Mouse (Mus musculus) liver, adult (tissue): ENCODE data around the gene Pou2f3.

ENCODE experiments used
- GATA4 ChIP-seq: IDR thresholded peaks from 2 replicates; pipeline ENCODE4 v1.6.1; 2014; ENCODE audit warnings: mild to moderate bottlenecking, low read length; ENCODE audit not compliant: insufficient replicate concordance

The Pou2f3 gene

GRCm38 (mm10) chr9:43210190-43210682, at the start of gene Pou2f3:
Gene Pou2f3, minus strand, starts transcription at chr9:43210369.
- no peak for TF ChIP-seq GATA4

GRCm38 (mm10) chr9:43253271-43253681, 43.1 kb upstream of the Pou2f3 start:
- TF ChIP-seq GATA4, result no peak

DNA sequence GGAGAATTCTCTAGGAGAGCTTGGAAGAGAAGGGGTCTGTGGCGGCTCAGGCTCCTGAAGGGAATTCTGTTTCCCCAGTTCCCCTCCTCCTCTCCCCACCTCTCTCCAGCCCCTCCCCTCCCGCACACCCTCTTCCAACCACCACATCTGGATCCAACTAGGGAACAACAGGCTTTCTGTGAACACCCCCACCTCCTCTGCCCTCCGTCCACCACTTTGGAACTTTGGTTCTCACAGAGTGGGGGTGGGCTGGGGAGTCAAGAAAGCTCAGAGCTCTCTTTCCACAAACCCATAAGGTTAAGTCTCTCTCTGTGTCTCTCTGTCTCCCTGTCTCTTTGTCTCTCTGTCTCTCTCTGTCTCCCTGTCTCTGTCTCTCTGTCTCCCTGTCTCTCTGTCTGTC, 42.6 kb upstream of the Pou2f3 start:
- no peak for TF ChIP-seq GATA4

DNA sequence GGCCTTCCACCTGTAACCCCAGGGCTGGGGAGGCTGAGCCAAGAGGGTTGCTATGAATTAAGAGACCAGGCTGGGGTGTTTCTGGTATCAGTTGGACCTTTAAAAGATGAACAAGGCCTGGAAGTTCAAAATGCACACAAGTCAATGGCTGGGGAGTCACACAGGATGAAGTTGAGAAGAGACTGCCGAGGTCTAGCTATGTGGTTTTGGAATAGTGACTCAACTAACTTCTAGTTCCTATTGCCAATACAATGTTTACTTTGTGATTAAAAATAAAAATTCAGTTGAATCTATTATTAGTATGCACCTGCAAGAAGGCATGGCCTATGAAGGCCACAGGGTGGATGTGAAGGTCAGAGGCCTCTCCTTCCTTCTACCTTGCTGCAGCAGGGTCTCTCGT, 41.6 kb upstream of the Pou2f3 start:
- TF ChIP-seq GATA4, result no peak

- TF ChIP-seq GATA4, result peak; percentile 61; the same call in 1 of the 2 replicates
Measured at GRCm38 (mm10) chr9:43246738-43247180, 36.6 kb upstream of the Pou2f3 start.

DNA sequence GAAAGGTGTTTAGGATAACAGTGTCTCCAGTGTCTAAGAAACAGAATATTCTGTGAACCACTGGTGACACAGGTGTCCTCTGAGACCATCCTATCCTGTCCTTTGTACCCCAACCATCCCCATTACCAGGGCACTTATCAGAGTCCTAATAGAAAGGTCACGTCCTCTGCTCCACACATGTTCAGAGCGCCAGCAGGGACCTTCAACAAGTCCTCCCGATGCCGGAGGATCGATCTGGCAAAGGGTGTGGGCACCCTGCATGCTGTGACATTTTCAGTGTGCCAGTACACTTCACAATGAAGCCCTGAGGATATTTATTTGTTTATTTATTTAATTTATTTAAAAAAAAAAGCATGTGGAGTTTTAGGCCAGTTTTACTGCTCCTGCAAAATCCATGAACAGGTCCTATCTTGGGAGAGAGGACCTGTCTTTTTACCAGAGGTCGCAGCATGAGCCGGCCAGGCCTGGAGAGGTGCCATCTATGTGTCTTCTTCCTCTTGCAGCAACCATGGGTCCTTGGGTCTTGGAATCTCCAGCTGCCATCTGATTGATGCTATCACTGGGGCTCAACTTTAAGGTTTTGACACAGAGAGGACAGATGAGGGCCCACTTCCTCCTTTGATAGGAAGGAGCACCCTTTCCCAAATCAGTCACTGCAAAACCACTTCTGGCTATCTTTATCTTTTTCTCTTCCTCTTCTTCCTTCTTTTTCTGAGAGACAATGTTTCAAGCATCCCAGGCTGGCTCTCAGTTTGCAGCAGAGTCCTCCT, 35.8 kb upstream of the Pou2f3 start:
- no peak for TF ChIP-seq GATA4

GRCm38 (mm10) chr9:43242432-43242831, 32.3 kb upstream of the Pou2f3 start:
- TF ChIP-seq GATA4, result no peak

DNA sequence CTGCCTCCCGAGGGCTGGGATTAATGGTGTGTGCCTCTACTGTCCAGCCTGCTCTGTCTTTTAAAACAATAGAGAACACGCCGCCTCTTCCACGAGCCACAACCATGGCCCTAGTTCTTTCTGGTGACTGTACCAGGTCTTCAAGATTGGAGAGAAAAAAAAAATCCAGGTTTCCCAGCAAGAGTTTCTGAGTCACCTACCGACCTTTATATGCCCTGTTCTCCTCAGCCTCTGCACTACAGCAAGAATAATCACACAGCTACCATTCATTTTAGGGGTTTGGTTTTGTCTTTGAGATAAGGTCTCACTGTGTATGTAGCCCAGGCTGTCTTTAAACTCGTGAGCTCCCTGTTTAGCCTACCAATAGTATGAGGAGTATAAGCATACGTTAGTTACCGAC, 31.8 kb upstream of the Pou2f3 start:
- TF ChIP-seq GATA4, result no peak

GRCm38 (mm10) chr9:43241291-43241690, 31.1 kb upstream of the Pou2f3 start:
- TF ChIP-seq GATA4, result no peak

DNA sequence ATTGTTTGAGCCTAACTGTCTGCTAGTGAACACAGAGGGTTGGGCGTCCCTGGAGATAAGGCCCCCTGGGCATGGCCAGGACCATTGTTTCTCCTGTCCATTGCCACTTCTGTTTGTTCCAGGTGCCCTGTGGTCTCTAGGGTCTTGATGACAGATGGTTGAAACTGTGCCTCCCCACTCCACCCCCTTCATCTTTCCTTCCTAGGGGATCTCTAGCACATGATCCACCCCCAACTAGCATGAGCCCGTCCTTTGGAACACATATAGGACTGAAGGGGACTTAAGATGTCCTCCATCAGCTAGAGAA, 30.4 kb upstream of the Pou2f3 start:
- no peak for TF ChIP-seq GATA4

- no peak for TF ChIP-seq GATA4
Measured at GRCm38 (mm10) chr9:43239712-43240593, 29.8 kb upstream of the Pou2f3 start, which contains the start of gene Oaf. Gene Oaf, minus strand, starts transcription at chr9:43239911.

DNA sequence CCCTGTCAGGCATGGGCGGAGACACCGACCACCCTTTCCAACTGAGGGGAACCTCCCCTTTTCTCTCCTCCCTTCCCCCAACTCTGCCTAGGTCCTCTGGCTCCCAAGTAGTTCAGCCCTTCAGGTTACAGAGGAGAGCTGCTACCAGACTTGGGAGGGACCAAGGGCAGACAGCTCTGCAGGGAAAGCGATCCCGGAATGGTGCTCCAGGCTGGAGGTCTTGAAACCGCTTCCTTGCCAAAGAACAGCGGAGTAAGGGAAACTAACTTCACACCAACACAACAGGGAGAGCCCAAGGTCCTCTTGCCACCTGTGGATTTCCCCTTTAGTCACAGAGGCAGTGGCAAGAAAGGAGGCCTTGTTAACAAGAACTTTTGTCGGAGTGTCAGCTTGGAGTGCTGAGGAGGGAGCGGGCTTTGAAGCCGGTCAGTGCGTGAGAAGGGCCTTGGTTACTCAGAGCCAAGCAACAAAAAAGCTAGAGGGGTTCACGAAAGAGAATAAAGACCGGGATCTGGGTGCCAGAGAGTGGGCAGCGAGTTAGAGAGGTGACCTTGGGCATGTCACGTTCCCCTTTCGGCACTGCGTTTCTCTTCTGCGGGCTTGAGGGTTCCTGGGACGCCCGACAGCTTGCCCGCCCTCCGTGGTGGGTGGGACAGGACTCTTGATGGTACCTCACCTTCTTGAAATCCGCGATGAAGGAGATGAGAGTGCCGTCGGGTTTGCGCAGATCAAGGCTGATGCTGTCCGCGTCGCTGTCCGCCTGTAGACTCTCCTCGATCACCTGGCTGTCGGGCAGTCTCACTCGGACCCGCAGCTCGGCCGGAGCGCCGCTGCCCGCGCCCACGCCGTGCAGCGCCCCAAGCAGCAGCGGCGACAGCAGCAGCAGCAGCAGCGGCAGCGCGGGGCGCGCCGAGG, 28.7 kb upstream of the Pou2f3 start:
- TF ChIP-seq GATA4, result no peak

GRCm38 (mm10) chr9:43238167-43238566, 28.0 kb upstream of the Pou2f3 start:
- TF ChIP-seq GATA4, result no peak

GRCm38 (mm10) chr9:43237111-43237775, 27.1 kb upstream of the Pou2f3 start:
- no peak for TF ChIP-seq GATA4

- no peak for TF ChIP-seq GATA4
Measured at GRCm38 (mm10) chr9:43236576-43236975, 26.4 kb upstream of the Pou2f3 start.

GRCm38 (mm10) chr9:43236106-43236505, 25.9 kb upstream of the Pou2f3 start:
- TF ChIP-seq GATA4, result no peak
